Mouse (Mus musculus): ENCODE measurements around the gene Olfr524. TPM values are rescaled to one million over a fixed set of nuclear protein-coding genes. Genes with fewer than 3 reads are reported as not detected.

Olfr524 gene
- polyA plus RNA-seq (2014; fragmentation: Nextera tagmentation; extraction: Ambion mirVana) = not detected in 2 replicates

DNA sequence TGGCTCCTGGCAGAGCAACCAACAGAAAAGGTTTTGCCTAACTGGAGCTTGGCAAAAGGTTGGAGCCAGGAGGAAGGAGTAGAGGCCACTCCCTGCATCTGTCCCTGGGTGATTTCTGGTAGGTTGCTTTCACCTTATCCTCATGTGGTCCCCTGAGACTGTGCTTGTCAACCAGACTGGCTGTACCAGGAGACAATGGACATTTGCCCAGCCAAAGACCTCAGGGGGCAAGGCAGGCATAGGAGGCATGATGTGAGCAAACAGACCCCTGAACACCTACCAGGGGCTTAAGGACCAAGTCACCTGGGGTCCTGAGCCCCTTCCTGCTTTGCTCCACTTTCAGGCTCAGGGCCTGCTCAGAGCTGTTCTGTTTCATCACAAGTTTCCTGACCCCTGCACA, at the start of gene Olfr524:
Olfr524 (minus strand) TSS at position 101 of the 400 bp plus-strand sequence.
- Histone ChIP-seq H3K36me3 (ENCODE audit: control insufficient read depth, insufficient read depth, low read length) (no peaks in the 10 kb centered on the region), H3K4me2 (ENCODE audit: low read length) (no peak within 1 kb of the TSS), H3K9me3 (ENCODE audit: control insufficient read depth, low read length) (no peaks in the 10 kb centered on the region), H3K27me3 (replicated peaks; ENCODE audit: control insufficient read depth, insufficient read depth, low read length) (0 out of 2 replicates have a peak, but pooled peaks cover 3% of the 10 kb centered on the region), H3K27ac (ENCODE audit: low read depth) (no peak within 1 kb of the TSS), H3K9ac (ENCODE audit: low read length) (no peak within 1 kb of the TSS), H3K4me3 (ENCODE audit: low read depth, low read length) (no peak within 1 kb of the TSS), H3K4me1 (replicated peaks; ENCODE audit: control insufficient read depth, insufficient read depth, low read length) (no peaks in the 10 kb centered on the region)
- no peak for DNase-seq (ENCODE audit: low spot score)
- no peak for ATAC-seq (replicated peaks; ENCODE audit: low FRiP score, low TSS enrichment, low read depth)

DNA sequence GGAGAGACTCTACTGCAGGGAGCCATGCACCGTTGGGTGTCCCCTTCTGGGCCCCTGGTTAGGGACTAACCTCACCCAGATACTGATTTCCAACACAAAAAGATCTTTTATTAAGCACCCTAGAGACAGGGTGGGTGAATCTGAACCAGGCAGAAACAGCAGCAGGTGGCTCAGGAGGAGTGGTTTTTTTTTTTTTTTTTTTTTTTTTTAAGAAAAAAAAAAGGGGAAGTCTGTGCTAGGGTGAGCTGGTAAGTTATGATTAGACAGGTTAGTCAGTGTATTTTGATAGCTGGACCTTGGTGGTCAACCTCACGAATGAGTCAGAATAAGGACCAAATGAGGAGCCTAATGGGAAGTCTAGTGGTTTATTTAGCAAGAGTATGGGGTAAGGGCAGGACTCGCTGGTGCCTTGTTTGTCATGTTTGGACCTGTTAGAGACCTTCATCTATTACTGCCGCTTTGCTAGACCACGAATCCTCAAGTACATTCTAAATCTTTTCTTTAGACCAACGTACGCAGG, 48.1 kb upstream of the Olfr524 start:
- Histone ChIP-seq H3K27ac (ENCODE audit: low read depth) (no peak overlapping the region), H3K4me3 (ENCODE audit: low read depth, low read length) (no peak overlapping the region), H3K4me2 (ENCODE audit: low read length) (no peak overlapping the region), H3K9me3 (ENCODE audit: control insufficient read depth, low read length) (no peaks in the 10 kb centered on the region), H3K36me3 (ENCODE audit: control insufficient read depth, insufficient read depth, low read length) (no peaks in the 10 kb centered on the region), H3K4me1 (replicated peaks; ENCODE audit: control insufficient read depth, insufficient read depth, low read length) (no peaks in the 10 kb centered on the region), H3K9ac (ENCODE audit: low read length) (no peak overlapping the region), H3K27me3 (replicated peaks; ENCODE audit: control insufficient read depth, insufficient read depth, low read length) (no peaks in the 10 kb centered on the region)
- whole genome bisulfite sequencing = 82% methylated on average over 7 of the region's 7 CpGs
- ATAC-seq (replicated peaks; ENCODE audit: low FRiP score, low TSS enrichment, low read depth) = no peak
- no peak for DNase-seq (ENCODE audit: low spot score)

DNA sequence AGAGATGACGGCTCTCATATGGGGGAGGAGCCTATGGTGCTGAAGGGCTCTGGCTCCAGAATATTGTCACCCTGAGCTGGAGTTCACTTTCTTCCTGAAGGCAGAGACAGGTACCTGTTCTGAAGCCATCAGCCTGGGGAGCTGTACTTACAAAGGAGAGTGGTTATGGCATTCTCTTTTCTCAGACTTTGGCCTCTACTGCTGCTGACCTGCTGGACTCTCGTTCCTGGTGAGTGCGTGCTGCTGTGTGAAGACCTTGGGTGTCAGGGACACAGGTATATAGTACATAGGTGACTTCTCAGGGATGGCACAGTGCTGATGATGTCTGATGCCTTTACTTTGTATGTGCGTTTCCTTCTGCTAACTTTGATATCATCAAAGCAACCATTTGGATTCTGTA, 41.5 kb upstream of the Olfr524 start, which contains the start of gene 5830411N06Rik:
5830411N06Rik (plus strand) TSS at position 69 of the 400 bp plus-strand sequence.
- H3K4me1 ChIP-seq (replicated peaks; ENCODE audit: control insufficient read depth, insufficient read depth, low read length) = no peaks in the 10 kb centered on the region
- no peak within 1 kb of the TSS for H3K27ac ChIP-seq (ENCODE audit: low read depth)
- WGBS = 81% methylated on average over 4 of the region's 4 CpGs
- no peak for ATAC-seq (replicated peaks; ENCODE audit: low FRiP score, low TSS enrichment, low read depth)
- no peaks in the 10 kb centered on the region for H3K27me3 ChIP-seq (replicated peaks; ENCODE audit: control insufficient read depth, insufficient read depth, low read length)
- 0 out of 2 replicates have a peak, but pooled peaks cover 2% of the 10 kb centered on the region for H3K9me3 ChIP-seq (ENCODE audit: control insufficient read depth, low read length)
- DNase-seq (ENCODE audit: low spot score) = peak; percentile 43
- no peak within 1 kb of the TSS for H3K4me3 ChIP-seq (ENCODE audit: low read depth, low read length)
- H3K36me3 ChIP-seq (ENCODE audit: control insufficient read depth, insufficient read depth, low read length) = no peaks in the 10 kb centered on the region
- H3K9ac ChIP-seq (ENCODE audit: low read length) = no peak within 1 kb of the TSS
- no peak within 1 kb of the TSS for H3K4me2 ChIP-seq (ENCODE audit: low read length)

DNA sequence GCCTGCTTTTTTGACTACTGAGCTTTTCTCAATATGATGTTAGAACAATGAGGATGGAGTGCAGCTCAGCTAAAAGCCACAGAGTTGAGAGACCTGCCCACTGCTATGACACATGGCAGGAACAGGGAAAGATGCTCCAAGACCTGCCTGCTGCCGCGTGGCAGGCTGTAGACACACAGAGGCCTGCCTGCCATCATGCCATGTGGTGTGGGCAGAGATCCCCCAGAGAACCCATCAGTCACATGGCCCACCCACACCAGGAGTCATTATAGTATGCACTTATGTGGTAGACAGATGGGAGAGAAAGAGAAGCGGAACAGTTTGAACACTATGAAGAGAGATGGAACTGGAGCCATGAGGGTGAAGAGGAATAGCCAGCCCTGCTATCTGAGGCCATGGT, 27.9 kb upstream of the Olfr524 start:
- ATAC-seq (replicated peaks; ENCODE audit: low FRiP score, low TSS enrichment, low read depth) (no peak), DNase-seq (ENCODE audit: low spot score) (no peak)
- H3K27ac ChIP-seq (ENCODE audit: low read depth) = no peak overlapping the region
- no peak overlapping the region for H3K9ac ChIP-seq (ENCODE audit: low read length)
- 89% methylated on average over 3 of the region's 3 CpGs for WGBS
- H3K4me3 ChIP-seq (ENCODE audit: low read depth, low read length) = no peak overlapping the region
- H3K9me3 ChIP-seq (ENCODE audit: control insufficient read depth, low read length) = no peaks in the 10 kb centered on the region
- H3K27me3 ChIP-seq (replicated peaks; ENCODE audit: control insufficient read depth, insufficient read depth, low read length) = no peaks in the 10 kb centered on the region
- no peak overlapping the region for H3K4me2 ChIP-seq (ENCODE audit: low read length)
- H3K4me1 ChIP-seq (replicated peaks; ENCODE audit: control insufficient read depth, insufficient read depth, low read length) = no peaks in the 10 kb centered on the region
- H3K36me3 ChIP-seq (ENCODE audit: control insufficient read depth, insufficient read depth, low read length) = no peaks in the 10 kb centered on the region

GRCm38 (mm10) chr7:140231026-140231425, 25.3 kb upstream of the Olfr524 start:
- DNase-seq (ENCODE audit: low spot score) (no peak), ATAC-seq (replicated peaks; ENCODE audit: low FRiP score, low TSS enrichment, low read depth) (no peak)
- H3K4me3 ChIP-seq (ENCODE audit: low read depth, low read length) = no peak overlapping the region
- H3K9ac ChIP-seq (ENCODE audit: low read length) = no peak overlapping the region
- no peaks in the 10 kb centered on the region for H3K4me1 ChIP-seq (replicated peaks; ENCODE audit: control insufficient read depth, insufficient read depth, low read length)
- H3K27ac ChIP-seq (ENCODE audit: low read depth) = no peak overlapping the region
- WGBS = 77% methylated on average over 2 of the region's 2 CpGs
- H3K36me3 ChIP-seq (ENCODE audit: control insufficient read depth, insufficient read depth, low read length) = no peaks in the 10 kb centered on the region
- H3K27me3 ChIP-seq (replicated peaks; ENCODE audit: control insufficient read depth, insufficient read depth, low read length) = no peaks in the 10 kb centered on the region
- no peak overlapping the region for H3K4me2 ChIP-seq (ENCODE audit: low read length)
- H3K9me3 ChIP-seq (ENCODE audit: control insufficient read depth, low read length) = no peaks in the 10 kb centered on the region

- 87% methylated on average over 13 of the region's 13 CpGs for WGBS
- H3K9ac ChIP-seq (ENCODE audit: low read length) = no peak overlapping the region
These were observed 22.7 kb upstream of the Olfr524 start for GRCm38 (mm10) chr7:140228476-140228875.

DNA sequence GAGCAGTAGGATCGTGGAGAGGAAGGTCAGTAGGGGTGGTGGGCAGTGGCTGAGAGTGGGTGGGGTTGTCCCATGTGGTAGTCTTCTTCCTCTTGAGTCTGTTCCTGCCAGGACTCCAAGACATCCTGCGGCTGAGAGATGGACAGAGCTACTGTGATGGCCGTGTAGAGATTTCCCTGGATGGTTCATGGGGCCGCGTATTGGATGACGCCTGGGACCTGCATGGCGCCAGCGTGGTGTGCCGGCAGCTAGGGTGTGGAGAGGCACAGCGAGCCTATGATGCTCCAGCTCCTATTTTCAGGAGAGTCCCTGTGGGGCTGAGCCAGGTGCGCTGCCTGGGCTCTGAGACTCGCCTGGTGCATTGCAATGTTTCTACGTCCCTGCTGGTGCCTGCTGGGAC, 18.4 kb upstream of the Olfr524 start:
- Histone ChIP-seq H3K9me3 (ENCODE audit: control insufficient read depth, low read length) (no peaks in the 10 kb centered on the region), H3K4me3 (ENCODE audit: low read depth, low read length) (no peak overlapping the region), H3K9ac (ENCODE audit: low read length) (no peak overlapping the region), H3K27ac (ENCODE audit: low read depth) (no peak overlapping the region), H3K4me2 (ENCODE audit: low read length) (no peak overlapping the region), H3K36me3 (ENCODE audit: control insufficient read depth, insufficient read depth, low read length) (no peaks in the 10 kb centered on the region), H3K4me1 (replicated peaks; ENCODE audit: control insufficient read depth, insufficient read depth, low read length) (no peaks in the 10 kb centered on the region), H3K27me3 (replicated peaks; ENCODE audit: control insufficient read depth, insufficient read depth, low read length) (no peaks in the 10 kb centered on the region)
- DNase-seq (ENCODE audit: low spot score) (peak; percentile 18), ATAC-seq (replicated peaks; ENCODE audit: low FRiP score, low TSS enrichment, low read depth) (no peak)
- WGBS = 78% methylated on average over 13 of the region's 13 CpGs

More at GRCm38 (mm10) chr7:140228476-140228875, 22.7 kb upstream of the Olfr524 start:
- Histone ChIP-seq H3K36me3 (ENCODE audit: control insufficient read depth, insufficient read depth, low read length) (no peaks in the 10 kb centered on the region), H3K9me3 (ENCODE audit: control insufficient read depth, low read length) (no peaks in the 10 kb centered on the region), H3K27ac (ENCODE audit: low read depth) (no peak overlapping the region), H3K4me1 (replicated peaks; ENCODE audit: control insufficient read depth, insufficient read depth, low read length) (no peaks in the 10 kb centered on the region), H3K27me3 (replicated peaks; ENCODE audit: control insufficient read depth, insufficient read depth, low read length) (no peaks in the 10 kb centered on the region), H3K4me3 (ENCODE audit: low read depth, low read length) (no peak overlapping the region), H3K4me2 (ENCODE audit: low read length) (no peak overlapping the region)
- DNase-seq (ENCODE audit: low spot score) (no peak), ATAC-seq (replicated peaks; ENCODE audit: low FRiP score, low TSS enrichment, low read depth) (no peak)

GRCm38 (mm10) chr7:140220375-140220774, 14.6 kb upstream of the Olfr524 start:
- WGBS = 95% methylated on average over 4 of the region's 4 CpGs
- Histone ChIP-seq H3K27ac (ENCODE audit: low read depth) (no peak overlapping the region), H3K27me3 (replicated peaks; ENCODE audit: control insufficient read depth, insufficient read depth, low read length) (no peaks in the 10 kb centered on the region)

GRCm38 (mm10) chr7:140219268-140219667, 13.5 kb upstream of the Olfr524 start:
- H3K9me3 ChIP-seq (ENCODE audit: control insufficient read depth, low read length) = no peaks in the 10 kb centered on the region
- ATAC-seq (replicated peaks; ENCODE audit: low FRiP score, low TSS enrichment, low read depth) = no peak
- H3K4me3 ChIP-seq (ENCODE audit: low read depth, low read length) = no peak overlapping the region
- no peak overlapping the region for H3K4me2 ChIP-seq (ENCODE audit: low read length)
- no peaks in the 10 kb centered on the region for H3K36me3 ChIP-seq (ENCODE audit: control insufficient read depth, insufficient read depth, low read length)
- peak; percentile 9 for DNase-seq (ENCODE audit: low spot score)
- H3K9ac ChIP-seq (ENCODE audit: low read length) = no peak overlapping the region
- no peak overlapping the region for H3K27ac ChIP-seq (ENCODE audit: low read depth)
- WGBS = 11% methylated on average over 1 of the region's 1 CpGs
- H3K27me3 ChIP-seq (replicated peaks; ENCODE audit: control insufficient read depth, insufficient read depth, low read length) = no peaks in the 10 kb centered on the region
- no peaks in the 10 kb centered on the region for H3K4me1 ChIP-seq (replicated peaks; ENCODE audit: control insufficient read depth, insufficient read depth, low read length)

More at GRCm38 (mm10) chr7:140220375-140220774, 14.6 kb upstream of the Olfr524 start:
- no peaks in the 10 kb centered on the region for H3K9me3 ChIP-seq (ENCODE audit: control insufficient read depth, low read length)
- H3K4me1 ChIP-seq (replicated peaks; ENCODE audit: control insufficient read depth, insufficient read depth, low read length) = no peaks in the 10 kb centered on the region
- DNase-seq (ENCODE audit: low spot score) (peak; percentile 33), ATAC-seq (replicated peaks; ENCODE audit: low FRiP score, low TSS enrichment, low read depth) (no peak)
- no peak overlapping the region for H3K4me2 ChIP-seq (ENCODE audit: low read length)
- H3K36me3 ChIP-seq (ENCODE audit: control insufficient read depth, insufficient read depth, low read length) = no peaks in the 10 kb centered on the region
- H3K9ac ChIP-seq (ENCODE audit: low read length) = no peak overlapping the region
- no peak overlapping the region for H3K4me3 ChIP-seq (ENCODE audit: low read depth, low read length)
